Mouse (Mus musculus) bone marrow macrophage, adult 2 months (primary cell): Measurements from ENCODE around the gene Teddm1b.

Source experiments
- CTCF ChIP-seq: IDR thresholded peaks from 2 replicates; pipeline ENCODE4 v1.5.1; 2012; ENCODE audit warnings: low read depth, mild to moderate bottlenecking, low read length, moderate library complexity
- POLR2A ChIP-seq: IDR thresholded peaks from 2 replicates; pipeline ENCODE4 v1.6.1; 2012; ENCODE audit warnings: mild to moderate bottlenecking, low read depth, low read length, borderline replicate concordance

GRCm38 (mm10) chr1:153846420-153846819 lies 27.7 kb upstream of the Teddm1b start:
- TF ChIP-seq CTCF (no peak), POLR2A (no peak)
